Mouse (Mus musculus): ENCODE results near the gene Rapgef2.

Gene Rapgef2

DNA sequence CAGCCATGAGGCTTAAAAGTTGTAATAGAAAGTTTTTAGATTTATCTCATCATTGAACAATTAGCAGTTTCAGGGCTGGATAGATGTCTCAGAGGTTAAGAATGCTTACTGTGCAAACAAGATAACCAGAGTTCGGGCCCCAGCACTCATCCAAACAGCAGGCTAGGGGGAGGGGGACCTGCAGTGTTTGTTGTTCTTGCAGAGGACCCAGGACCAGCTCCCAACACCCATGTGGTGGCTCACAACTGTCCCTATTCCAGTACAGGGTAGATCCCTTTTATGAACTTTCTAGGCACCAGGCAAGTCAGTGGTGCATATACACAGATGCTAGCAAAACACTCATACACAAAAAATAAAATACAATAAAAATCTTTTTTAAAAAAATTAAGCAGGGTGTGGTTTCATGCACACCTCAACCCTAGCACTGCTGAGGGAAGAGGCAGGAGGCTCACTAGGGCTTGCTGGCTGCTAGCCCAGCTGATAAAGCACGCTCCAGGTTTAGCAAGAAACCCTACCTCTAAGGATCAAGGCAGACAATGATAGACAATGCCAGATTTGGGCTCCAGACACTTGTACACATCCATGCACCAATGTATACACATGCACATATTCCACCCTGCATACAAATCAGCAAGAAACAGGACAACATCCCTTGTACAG is 118.0 kb downstream of the Rapgef2 start:
- DNase-seq (ENCODE audit: low read depth): no peak

GRCm38 (mm10) chr3:79167586-79167985 is 118.7 kb downstream of the Rapgef2 start:
- no peak for DNase-seq (ENCODE audit: low read depth)

- no peak for DNase-seq (ENCODE audit: low read depth)
These were observed 124.4 kb downstream of the Rapgef2 start for GRCm38 (mm10) chr3:79161834-79162401.

DNA sequence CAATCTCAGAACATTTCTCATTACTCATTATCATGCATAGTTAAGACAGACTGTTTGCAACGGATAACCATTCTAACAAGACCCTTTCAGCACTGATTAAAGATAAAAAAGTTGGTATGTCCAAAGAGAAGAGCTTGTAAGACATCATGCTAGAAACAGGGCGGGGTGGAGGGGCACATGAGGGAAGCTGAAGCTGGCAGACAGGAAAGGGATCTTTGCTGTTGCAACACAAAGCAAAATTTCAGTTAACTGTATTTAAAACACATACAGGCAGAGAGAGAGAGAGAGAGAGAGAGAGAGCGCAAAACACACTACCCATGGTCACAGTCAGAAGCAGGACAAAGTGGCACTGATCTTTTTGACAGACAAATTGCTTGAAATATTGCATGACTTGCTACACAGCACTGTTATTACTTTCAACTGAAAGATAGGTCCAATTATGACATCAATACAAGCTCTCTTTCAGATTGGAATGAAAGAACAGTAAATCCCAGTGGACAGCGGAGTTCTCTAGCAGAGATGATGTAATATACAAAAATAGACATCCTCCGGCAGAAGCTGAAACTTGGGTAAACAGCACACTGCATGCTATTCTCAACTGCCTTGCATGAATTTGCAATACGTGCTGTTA is 125.1 kb downstream of the Rapgef2 start:
- no peak for DNase-seq (ENCODE audit: low read depth)

GRCm38 (mm10) chr3:79158254-79158653 is 128.1 kb downstream of the Rapgef2 start:
- DNase-seq (ENCODE audit: low read depth): no peak

GRCm38 (mm10) chr3:79153039-79153487 is 133.3 kb downstream of the Rapgef2 start:
- DNase-seq (ENCODE audit: low read depth): peak; percentile 69

DNA sequence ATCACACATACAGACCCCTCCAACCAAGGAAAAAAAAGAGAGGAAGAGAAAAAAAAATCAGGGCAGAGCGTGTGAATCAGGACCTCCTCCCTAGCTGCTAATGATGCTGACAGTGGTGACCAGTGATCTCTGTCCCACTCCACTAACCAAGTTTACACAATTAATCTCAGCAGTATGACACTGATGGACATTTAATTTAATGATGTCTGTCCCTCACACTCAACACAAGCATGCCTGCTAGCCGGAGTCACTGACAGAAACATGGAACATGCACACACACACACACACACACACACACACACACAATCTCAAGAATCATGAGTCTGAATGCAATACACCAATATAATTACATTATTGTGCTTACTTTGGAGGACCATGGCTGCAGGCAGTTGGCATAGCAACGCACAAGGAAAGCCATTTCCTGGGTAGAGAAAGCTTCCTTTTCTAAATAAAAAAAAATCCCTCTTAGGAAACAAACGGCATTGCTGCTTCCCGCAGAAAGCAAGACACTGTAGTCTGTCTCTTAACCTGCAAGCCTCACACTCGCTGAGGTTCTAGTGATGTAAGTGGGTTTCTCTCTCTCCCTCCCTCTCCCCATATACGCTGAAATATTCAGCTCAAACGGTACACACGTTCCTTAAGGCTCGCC is 140.8 kb downstream of the Rapgef2 start:
- DNase-seq (ENCODE audit: low read depth): no peak

GRCm38 (mm10) chr3:79144672-79145406 is 141.5 kb downstream of the Rapgef2 start:
- no peak for DNase-seq (ENCODE audit: low read depth)

GRCm38 (mm10) chr3:79144085-79144484 is 142.2 kb downstream of the Rapgef2 start:
- DNase-seq (ENCODE audit: low read depth): no peak

DNA sequence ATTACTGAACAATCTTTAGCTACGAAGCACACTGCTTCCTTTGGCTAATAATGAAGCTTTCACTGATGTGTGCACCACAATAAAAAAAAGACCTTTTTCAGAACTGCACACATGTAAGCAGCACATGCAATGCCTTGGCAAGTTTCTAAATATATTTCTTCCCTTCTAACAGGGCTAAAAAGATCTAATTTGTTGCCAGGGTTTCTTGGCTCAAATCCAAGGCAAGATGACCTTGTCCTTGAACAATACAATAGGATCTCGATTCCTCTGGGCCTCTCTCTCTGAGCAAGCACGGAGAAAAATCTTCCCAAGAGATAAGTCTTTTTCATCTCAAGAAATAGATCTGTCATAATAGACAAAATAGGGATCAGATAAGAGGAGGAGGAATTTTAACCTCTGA is 147.1 kb downstream of the Rapgef2 start:
- DNase-seq (ENCODE audit: low read depth): no peak

DNA sequence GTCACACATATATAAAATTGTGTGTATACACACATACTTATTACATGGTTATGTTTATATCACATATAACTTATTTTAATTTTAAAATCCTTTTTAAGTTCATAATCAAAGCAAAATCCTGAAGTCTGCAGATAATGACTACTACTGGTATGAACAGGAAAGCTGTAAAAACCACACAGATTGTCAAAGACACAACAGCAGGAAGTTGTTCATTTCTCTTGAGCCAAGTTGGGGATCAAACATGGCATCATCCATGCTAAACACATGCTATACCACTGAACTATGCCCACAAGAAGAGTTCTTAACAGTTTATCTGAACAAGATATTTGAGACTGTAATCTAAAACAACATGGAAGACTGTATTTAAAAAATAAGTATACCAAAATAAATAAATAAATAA is 147.7 kb downstream of the Rapgef2 start:
- DNase-seq (ENCODE audit: low read depth): no peak

DNA sequence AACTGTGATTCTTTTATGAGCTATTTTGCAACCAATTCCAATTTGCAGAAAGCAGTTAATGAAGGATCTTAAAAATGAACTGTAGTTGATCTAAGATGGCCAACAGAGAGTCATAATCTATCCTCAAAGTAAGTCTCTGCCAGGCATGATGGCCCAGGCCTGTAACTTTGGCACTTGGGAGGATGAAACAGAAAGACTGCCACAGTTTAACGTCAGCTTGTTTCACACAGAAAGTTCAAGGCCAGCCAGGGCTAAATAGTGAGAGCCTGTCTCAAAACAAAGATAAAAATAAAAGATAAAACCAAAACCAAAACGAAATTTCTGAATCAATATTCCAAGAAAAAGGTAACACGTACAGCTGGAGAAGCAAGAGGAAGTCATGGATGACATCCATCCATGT is 155.3 kb downstream of the Rapgef2 start:
- no peak for DNase-seq (ENCODE audit: low read depth)

DNA sequence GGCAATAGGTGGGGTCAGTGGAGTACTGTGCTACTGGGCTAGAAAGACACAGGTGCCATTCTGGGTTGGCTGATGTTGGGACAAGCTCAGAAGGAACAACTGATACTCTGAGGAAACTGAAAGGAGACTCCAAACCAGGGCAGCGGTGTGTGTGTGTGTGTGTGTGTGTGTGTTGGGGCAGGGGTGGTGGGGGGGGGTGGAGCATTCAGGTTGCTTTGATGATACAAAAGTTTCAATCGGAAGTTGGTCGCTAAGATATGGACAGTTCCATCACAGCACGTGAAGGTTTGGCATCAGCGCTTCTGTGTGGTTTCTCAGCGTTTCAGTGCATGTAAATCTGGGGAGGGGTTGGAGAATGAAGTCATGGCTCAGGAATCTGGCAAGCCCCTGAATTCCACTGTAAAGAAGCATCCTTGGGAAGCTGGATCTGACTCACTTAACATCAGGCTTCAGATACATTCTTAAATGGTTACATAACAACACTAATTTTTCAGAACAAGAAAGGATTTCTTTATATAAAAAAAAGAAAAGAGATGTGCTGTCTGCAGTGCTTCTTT is 157.2 kb downstream of the Rapgef2 start:
- DNase-seq (ENCODE audit: low read depth): peak; percentile 32

DNA sequence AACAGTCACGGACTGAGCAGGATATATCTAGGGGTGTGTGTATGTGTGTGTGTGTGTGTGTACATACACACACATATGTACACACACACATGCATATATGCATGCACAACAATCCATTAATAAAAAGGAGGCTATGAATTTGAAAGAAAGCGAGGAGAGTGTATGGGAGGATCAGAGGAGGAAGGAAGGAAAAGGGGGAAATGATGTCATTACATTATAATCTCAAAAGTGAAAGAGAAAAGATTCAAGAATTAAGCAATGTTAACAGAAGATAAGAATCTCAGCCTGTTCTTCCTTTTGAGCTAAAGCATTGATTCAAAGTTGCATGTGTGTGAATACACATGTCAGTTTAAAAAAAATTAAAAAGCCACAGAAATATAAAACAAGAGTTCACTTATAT is 158.5 kb downstream of the Rapgef2 start:
- peak; percentile 66 for DNase-seq (ENCODE audit: low read depth)

GRCm38 (mm10) chr3:79126857-79127256 is 159.5 kb downstream of the Rapgef2 start:
- DNase-seq (ENCODE audit: low read depth): no peak

- DNase-seq (ENCODE audit: low read depth): no peak
These were observed 164.9 kb downstream of the Rapgef2 start for GRCm38 (mm10) chr3:79121391-79121790.

DNA sequence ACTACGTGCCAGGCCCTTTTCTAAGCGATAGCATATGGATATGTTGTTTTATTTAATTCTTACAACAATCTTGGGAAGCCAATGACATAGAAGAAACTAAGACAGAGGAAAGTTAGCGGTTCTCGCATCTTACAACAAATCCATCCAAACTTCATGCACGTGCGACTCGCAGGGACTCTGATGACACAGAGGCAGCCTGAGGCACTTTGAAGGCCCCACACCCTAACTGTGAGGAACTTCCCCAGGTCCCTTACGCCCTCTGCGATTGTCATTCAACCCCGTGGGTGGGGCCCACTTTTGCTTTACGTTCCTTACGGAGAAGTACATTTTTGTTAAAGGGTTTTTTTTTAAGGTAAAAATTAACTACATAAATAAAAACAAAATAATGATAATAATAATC is 166.3 kb downstream of the Rapgef2 start:
- DNase-seq (ENCODE audit: low read depth): no peak

- DNase-seq (ENCODE audit: low read depth): peak; percentile 54
These were observed 176.2 kb downstream of the Rapgef2 start for GRCm38 (mm10) chr3:79110153-79110552.

- no peak for DNase-seq (ENCODE audit: low read depth)
These were observed 178.1 kb downstream of the Rapgef2 start for GRCm38 (mm10) chr3:79108246-79108645.

GRCm38 (mm10) chr3:79106360-79106759 is 180.0 kb downstream of the Rapgef2 start:
- DNase-seq (ENCODE audit: low read depth): peak; percentile 40

DNA sequence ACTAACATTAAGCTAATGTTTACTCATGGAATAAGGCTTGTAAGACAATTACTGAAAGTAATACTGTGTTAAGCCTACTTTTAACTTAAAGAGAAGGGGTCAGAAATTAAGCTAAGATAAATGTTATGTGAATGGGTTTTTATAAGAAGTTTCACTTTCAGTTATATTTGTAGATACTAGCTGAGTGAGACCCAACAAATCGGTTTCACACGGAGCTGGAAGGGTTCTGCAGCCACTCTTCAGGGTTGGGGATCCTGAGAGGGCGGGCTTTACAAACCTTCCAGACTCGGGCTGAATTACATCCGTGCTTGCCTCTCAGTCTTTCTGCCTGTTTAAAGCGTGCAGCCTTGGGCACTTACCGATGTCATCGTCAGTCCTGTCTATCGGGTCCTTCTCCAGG is 182.7 kb downstream of the Rapgef2 start:
- DNase-seq (ENCODE audit: low read depth): peak; percentile 30

GRCm38 (mm10) chr3:79101737-79102136 is 184.6 kb downstream of the Rapgef2 start:
- DNase-seq (ENCODE audit: low read depth): no peak

Measured in induced T-regulatory cell, adult 2 months (primary cell).